Mouse (Mus musculus): ENCODE data around the gene Gm20708. TPM values are rescaled to one million over a fixed set of nuclear protein-coding genes. Genes with fewer than 3 reads are reported as not detected.
A peak's percentile ranks its signal among the peaks of the same experiment; 100 is the strongest.
"Not testable (repeated sequence)": the region's sequence is repeated elsewhere in the genome, so short reads cannot be mapped to it uniquely, and the experiment has no call there.

Gene Gm20708
- polyA plus RNA-seq, 1 experiment from 2014 or later, result 0.13 TPM

DNA sequence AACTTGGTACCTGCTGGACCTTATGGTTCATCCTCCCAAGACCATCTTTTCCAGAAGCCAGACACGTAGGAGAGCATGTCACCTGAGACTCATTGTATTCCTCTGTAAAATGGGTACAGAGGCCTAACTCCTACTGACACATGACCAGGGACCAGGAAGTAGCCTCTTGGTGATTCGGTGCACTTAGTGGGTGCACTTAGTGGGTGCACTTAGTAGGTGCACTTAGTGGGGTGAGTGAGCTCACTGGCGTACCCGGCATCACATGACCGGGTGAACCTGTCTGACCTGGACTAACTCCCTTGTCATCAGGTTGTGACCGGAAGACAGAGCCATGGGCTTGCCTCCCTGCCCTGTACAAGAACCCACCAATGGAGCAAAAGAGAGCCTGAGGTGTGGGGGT, 2.7 kb upstream of the Gm20708 start:
- DNase-seq (ENCODE audit: low spot score), result no peak

DNA sequence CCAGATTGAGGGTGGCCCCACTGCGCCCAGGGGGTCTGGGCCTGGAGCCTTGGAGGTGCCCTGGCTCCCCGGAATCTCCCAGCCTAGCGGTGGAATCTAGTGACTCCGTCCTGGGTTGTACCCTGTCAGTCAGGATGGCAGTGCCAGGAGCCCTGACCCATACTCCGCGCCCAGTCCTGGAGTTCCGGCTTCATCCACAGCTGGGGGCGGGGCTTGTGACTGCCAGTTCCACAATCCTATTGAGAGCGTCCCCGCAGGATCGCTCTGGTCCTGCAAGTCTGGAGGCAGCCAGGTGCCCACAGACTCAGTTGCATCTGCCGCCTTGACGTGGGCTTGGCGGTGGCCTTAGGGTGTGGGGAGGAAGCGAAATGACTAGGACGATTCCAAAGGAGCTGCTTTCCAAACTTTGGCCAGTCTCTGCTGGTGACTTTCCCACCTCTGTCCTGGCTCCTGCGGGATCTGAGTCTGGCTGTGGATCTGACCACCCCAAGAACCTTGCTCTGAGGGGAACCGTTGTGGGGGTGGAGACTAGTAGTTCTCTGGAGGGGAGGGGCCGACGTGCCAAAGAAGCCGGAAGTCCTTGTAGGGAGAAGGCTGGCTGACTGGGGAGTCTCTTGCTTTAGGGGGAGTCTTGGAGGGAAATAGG, 1.1 kb downstream of the Gm20708 start:
- peak; percentile 87 for DNase-seq (ENCODE audit: low spot score)

DNA sequence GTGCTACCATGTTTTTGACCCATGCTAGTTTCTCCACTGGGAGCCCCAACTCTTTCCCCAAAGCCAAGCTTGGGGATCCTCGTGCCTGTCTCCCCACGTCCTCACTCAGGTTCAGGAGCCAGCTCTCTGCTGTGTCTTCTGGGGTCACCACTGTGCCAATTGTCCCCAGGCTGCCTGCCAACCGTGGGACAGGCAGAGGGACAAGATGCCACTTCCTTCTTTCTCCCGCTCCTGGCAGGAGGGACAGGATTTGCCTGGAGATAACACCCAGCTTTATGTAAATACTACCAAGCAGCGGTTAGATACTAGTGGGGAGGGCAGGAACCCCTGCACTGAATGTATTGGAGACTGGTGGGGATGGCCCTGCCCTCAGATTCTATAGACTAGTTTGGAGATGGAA, 4.4 kb downstream of the Gm20708 start:
- no peak for DNase-seq (ENCODE audit: low spot score)

DNA sequence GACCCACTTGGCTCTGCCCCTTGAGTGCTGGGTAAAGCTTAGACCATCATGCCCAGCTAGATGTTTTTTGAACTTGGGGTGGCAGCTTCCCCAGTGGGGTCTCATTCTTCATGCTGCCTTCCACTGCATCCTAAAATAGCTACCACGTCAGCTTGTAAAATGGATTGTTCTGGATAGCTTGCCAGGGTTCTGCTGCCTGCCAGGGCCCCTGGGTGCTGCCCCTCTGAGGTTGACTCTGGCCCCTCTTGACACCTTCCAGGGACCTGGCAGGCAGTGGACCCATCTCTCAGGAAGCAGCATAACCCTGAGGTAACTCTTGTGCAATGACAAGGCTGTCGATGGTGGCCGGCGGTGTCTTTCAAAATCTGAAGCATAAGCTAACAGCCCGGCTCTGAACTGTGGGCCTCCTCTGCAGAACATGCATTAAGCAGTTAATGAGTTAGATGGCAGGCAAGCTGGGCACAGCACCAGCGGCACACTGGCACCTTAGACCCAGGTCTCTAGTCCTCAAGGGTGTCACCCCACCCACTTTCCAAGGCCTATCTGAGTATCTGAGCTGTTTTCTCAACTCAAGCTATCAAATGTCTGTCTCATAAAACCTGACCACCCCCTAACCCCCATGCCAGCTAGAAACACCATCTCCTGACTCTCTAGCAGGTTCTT, 5.4 kb downstream of the Gm20708 start:
- DNase-seq (ENCODE audit: low spot score), result no peak

DNA sequence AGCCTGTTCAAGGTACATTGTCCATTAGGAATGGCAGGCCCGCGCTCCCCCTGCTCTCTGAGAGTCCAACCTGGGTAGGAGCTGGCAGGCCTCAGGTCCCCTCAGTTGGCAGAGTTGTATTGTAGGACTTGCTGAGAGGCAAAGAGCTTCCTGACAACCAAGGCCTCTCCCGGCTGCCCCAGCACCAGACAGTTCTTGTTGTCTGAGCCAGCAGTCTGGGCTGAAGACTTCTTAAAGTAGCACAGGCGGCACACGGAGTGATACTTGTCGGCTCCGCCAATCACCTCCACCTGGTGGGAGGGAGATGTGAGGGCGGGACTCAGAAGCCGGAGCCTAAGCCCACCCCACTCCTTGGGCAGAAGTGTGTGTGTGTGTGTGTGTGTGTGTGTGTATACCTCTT, 6.4 kb downstream of the Gm20708 start:
- not testable (repeated sequence) for DNase-seq (ENCODE audit: low spot score)

DNA sequence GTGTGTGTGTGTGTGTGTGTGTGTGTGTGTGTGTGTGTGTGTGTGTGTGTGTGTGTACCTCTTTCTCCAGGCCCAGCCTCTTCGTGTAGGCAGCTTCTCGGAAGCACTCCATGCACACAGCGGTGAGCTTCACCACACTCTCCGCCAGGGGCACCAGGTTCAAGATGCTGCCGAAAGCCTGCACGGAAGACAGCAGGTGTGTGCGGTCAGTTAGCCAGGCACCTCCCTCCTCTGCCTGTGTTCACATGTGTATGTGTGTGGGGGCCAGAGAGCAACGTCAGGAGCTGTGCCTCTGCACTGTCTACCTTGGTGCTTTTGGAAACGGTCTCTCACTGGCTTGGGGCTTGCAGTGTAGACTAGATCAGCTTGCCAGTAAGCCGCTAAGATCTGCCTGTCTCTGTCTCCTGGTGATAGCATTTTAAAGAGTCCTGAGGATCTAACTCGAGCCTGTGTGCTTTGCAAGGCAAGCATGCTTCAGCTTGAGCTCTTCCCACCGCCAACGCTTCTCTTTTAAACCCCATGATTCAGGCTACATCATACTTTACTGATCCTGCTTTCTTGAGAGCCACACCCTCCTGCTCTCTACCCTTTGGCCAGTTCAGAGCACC, 7.0 kb downstream of the Gm20708 start:
- no peak for DNase-seq (ENCODE audit: low spot score)

DNA sequence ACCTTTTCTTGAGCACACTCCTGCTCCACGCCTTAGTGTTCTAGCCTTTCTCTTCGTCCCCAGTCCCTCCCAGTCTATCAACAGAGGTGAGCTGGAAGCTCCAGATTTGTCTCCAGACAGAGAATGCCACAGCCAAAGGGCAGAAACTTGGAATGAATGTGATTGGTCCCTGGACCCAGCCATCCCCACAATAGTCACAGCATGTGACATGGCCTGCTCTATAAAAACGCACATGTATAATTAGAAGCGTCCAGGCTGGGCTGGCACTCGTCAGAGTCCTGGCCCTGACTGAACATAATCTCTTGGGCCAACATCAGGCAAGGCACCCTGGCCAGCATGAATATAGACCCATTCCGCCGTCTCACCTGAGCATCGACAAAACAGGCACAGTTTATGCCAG, 9.6 kb downstream of the Gm20708 start:
- no peak for DNase-seq (ENCODE audit: low spot score)

DNA sequence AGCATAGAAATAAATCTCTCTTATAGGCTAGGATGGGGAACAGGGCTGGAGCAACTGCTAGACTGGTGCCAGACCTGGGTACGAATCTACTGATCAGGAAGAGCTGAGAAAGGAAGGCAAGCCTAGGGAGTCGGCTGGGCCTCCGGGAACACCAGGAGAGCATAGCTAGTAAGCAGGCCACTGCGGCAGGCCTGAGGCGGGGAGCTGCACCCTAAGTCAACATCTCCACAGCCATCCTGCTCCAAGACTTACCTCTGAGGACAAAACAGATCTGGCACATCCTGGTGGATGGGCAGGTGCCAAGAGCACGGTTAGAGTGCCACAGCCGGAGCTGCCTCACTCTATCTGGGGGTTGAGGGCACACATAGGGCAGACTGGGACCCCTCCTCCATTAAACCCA, 10.7 kb downstream of the Gm20708 start:
- DNase-seq (ENCODE audit: low spot score), result no peak

DNA sequence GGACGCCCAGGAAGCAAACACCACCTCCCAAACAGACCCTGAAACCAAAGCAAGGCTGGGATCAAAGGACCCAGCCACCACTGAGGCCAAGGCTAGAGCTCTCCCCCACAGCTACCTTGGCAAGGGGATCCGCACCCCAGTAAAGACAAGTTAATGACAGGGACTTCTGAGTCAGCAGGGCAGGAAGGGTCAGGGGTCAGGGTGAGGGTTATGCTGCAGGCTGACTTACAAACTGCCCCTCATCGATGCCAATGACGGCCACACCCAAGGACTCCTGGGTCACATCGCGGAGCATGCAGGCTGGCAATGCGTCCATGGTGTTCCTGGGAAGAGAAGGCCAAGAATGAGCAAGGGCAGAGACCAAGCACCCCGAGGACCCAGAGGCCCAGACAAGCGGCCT, 12.4 kb downstream of the Gm20708 start:
- DNase-seq (ENCODE audit: low spot score), result no peak

DNA sequence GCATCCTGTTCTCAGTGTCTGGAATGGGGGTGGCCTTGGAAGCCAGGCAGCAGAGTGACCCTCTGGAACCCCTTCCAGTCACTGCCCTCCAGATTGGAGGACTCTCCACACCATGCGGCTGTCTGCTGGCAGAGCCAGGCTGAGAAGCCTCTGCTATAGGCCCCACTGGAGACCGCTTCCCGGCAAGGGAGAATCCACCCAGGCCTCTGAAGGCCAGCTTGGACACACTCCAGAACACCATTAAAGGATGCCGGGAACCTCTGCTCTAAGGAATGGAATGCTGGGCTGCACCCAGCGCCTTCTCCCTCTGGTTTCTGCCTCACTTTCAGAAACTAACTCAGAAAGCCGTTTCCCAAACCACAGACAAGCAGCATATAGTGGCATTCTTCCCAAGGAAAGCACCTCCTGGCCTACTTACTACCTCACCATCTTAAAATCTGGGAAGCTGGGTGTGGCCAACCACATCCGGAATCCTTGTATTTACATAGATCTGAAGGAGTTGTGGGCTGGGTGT, 13.3 kb downstream of the Gm20708 start:
- no peak for DNase-seq (ENCODE audit: low spot score)

DNA sequence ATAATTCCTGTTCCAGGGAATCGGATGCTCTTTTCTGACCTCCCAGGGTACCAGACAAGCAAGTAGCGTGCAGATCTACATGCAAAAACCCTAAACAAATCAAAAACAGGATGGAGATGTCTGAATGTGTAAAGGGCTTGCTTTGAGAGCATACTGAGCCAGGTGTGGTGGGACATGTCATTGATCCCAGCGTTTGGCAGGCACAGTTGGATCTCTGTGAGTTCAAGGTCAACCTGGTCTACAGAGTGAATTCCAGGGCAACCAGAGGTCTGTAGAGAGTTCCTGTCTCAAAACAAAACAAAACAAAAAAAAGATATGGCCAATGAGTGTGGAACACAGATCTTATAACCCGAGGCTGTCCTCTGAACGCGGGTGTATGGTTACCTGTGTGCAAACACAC, 13.9 kb downstream of the Gm20708 start:
- no peak for DNase-seq (ENCODE audit: low spot score)

DNA sequence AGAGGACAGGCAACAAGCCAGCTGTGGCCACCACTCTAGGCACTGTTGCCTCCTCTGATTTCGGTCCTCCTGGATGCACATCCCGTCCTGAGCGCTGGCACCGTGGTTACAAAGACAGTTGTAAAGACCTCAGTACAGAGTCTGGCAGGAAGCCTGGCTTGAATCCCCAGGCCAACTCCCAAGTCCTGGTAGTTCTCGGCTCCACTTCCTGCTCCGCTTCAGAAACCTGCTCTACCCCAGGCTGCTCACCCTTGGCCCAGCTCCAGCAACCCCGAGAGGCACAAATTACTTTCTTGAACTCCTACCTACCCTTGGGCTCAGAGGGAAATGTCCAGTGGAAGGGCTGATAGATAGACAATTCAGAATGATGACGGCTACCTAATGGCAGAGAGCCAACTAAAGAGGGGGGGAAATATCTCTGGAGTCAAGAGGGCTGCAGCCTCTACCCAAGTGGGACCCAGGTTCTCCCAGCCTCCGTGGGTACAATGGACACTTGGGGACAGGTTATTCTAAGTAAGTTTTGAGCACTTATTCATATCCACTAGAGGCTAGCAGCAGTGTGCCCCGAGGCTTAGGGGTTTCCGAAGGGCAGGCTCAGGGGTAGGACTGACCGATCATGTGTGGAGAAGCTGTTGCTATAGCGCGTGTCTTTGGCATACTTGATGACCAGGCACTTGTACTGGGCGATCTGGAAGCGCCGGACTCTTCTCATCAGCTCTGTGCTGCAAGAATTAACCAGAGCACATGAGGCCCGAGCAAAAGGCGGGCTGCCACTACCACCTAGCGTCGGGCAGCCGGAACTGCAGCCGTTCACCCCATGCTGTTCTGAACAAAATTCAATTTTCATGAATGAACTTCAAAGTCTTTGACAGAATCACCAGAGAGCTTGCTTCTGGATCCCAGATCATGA, 14.8 kb downstream of the Gm20708 start:
- DNase-seq (ENCODE audit: low spot score), result peak; percentile 83

DNA sequence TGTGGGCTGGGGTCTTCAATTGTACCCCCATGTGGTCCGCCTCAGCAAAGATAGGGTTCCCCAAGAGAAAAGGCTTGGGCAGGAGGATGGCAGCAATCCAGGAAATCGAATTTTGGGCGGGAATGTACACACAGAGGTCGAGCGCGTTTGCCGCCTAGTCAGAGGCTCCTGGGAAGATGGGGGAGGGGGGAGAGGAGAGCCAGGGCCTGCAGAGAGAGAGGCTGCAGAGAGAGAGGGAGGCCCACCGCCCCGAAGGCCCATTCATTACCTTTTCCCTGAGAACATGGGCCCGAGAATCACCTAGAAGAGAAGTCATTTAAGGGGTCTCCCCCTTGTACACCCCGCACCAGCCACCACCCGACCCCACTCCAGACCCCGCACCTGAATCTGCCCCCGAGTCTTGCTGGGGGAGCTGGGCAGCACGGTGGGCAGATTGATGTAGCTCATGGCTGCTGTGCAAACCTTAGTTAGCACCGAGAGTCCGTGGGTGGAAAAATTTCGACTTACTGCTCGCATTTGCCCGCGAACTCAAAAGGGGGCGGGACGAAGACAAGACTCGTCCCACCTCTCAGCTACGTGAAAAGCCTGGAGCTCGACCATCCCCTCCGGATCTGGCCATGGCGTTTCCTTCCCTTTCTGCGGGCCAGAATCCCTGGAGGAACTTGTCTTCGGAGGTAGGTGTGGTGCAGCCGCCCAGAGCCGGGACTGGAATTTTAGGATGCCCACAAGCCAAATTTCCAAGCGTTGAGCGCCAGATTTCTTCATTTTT, 16.0 kb downstream of the Gm20708 start, which contains the start of the genes Afmid and Tk1:
Afmid (plus strand) TSS at position 592 of the 769 bp plus-strand sequence.
Tk1 (minus strand) TSS at position 760 of the 769 bp plus-strand sequence.
- peak; percentile 81 for DNase-seq (ENCODE audit: low spot score)

DNA sequence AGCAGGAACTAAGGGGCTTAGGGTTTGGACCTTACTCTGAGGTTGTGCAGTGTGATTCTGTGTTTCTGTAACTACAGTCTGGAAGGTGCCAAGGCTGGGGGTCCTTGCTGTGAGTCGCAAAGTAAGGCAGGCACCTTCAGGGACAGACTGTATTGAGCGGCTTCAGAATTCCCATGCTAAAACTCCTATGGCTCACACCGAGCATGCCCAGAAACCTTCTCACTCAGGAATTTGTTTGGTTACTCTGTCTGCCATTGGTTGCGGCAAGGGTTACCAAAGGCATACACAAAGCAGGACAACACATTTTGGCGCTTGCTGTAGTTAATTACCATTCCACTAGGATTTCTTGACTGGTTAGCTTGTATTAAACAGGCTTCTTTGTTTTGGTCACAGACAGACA, 16.7 kb downstream of the Gm20708 start:
- no peak for DNase-seq (ENCODE audit: low spot score)

DNA sequence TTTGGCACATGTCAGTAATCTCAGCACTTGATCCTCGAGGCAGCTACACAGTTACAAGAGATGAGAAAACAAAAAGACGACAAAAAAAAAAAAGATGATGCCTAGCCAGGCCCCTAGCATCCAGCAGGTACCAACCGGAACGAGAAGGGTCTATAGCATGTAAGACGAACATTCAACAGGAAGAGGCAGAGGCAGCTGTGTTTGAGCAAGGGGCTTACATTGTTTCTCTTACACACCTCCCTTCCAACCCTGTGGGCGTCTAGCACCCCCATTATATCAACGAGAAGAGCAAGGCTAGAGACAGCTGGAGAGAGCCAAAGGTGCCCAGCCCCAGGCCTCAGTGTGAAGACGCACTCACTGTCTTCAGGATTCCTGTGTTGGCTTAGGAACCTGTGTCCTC, 17.4 kb downstream of the Gm20708 start:
- DNase-seq (ENCODE audit: low spot score), result peak; percentile 49

DNA sequence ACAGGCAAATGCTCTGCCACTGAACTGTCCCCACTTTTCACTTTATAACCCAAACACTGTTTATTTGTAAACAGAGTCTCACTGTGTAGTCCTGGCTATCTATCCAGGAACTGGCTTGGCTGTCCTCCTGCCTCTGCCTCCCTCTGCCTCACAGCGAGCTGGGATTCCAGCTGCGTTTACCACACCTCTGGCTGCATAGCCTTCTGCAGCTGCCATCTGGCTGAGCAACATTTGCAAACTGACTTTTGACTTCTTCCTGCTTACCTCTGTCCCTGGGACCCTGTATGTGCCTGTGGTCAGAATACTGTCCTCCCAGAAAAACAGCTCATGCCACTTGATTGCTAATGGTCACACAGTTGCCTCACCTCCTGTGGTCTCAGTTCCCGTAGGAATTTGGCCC, 17.9 kb downstream of the Gm20708 start:
- DNase-seq (ENCODE audit: low spot score), result peak; percentile 55

DNA sequence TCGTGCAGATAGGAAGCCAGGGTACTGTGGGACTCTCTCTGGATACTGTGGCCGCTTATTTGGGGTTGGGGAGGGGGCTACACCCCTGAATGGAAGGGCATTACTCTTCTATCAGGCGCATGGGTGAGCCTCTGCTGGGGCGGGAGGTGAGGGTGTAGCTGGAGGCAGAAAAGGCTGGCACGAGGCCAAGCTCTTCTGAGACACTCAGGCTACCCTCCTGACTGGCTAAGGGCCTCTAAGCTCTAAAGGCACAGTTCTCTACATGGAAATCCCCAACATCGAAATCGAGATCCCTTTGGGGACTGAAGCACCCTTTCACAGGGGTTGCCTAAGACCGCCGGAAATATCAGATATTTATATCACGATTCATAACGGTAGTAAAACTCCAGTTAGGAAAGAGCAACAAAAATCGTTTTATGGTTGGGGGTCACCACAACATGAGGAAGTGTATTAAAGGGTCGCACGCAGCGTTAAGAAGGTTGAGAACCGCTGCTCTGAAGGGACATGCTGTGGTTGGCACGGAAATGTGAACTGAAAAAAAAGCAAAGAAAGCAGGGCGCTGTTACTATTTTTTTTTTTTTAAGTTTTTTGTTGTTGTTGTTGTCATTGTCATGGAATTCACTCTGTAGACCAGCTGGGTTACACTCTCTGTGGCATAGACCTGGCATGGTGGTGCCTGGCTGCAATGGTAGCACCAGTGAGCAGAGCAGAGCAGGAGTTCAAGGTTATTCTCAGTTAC, 18.9 kb downstream of the Gm20708 start:
- peak; percentile 31 for DNase-seq (ENCODE audit: low spot score)

DNA sequence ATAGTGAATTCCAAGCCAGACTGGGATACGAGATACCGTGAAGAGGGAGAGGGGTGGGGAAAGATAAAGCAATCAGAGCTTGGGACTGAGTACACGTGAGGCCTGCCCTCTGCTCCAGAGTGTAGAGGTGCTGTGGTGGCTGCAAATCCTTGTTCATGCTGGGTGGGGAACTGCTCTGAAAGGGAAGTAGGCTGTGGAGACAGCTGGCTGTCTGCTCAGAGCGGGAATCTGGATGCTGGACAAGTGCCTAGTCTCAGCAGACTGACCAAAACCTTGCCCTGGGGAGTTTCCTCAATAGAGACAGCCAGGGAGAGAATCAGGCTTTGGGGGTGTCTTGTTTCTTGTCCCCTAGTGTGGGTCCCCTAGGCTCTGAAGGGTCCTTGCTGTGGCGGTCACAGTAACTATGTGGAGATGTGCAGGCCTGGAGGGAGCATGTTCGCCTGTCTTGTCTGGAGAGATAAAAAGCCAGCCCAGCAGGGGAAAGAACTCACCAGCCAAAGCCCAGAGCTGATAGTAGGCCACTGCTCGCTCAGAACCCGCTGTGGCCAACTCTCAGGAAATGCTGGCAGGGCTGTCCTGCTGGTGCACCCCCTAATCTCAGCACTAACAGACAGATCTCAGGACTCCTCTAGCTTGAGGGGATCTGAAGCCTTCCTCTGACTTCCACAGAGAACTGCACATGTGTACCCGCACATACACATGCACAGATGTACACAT, 19.6 kb downstream of the Gm20708 start:
- DNase-seq (ENCODE audit: low spot score), result no peak

DNA sequence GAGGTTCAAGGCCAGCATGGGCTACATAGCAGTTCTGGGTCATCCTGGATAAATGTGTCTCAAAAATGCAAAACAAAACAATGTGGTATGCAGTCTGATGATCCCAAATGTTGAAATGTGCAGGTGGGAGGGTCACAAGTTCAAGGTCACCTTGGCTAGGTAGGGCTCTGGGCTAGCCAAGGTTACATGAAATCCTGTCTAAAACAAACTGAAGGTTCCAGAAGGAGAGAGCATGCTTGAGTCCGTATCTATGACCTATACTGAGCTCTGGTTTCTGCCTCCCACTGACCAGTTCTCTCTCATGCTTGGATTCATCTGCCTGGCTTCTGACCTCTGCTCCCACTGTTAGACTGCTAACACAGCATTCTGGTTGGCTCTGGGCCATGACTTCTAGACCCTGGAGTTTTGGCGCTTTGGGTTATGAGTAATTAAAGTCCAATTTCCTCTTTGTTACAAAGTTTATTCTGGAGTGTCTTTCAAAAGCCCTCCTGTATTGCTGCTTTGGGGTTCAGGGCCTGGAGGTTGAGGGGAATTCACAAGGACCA, 20.3 kb downstream of the Gm20708 start:
- DNase-seq (ENCODE audit: low spot score), result no peak
